Mouse (Mus musculus): ENCODE data around the gene Eif3b. TPM values are rescaled to one million over a fixed set of nuclear protein-coding genes. Genes with fewer than 3 reads are reported as not detected.

The Eif3b gene
- 149 and 191 TPM in 2 replicates for polyA plus RNA-seq (2012; rRNA removed)

DNA sequence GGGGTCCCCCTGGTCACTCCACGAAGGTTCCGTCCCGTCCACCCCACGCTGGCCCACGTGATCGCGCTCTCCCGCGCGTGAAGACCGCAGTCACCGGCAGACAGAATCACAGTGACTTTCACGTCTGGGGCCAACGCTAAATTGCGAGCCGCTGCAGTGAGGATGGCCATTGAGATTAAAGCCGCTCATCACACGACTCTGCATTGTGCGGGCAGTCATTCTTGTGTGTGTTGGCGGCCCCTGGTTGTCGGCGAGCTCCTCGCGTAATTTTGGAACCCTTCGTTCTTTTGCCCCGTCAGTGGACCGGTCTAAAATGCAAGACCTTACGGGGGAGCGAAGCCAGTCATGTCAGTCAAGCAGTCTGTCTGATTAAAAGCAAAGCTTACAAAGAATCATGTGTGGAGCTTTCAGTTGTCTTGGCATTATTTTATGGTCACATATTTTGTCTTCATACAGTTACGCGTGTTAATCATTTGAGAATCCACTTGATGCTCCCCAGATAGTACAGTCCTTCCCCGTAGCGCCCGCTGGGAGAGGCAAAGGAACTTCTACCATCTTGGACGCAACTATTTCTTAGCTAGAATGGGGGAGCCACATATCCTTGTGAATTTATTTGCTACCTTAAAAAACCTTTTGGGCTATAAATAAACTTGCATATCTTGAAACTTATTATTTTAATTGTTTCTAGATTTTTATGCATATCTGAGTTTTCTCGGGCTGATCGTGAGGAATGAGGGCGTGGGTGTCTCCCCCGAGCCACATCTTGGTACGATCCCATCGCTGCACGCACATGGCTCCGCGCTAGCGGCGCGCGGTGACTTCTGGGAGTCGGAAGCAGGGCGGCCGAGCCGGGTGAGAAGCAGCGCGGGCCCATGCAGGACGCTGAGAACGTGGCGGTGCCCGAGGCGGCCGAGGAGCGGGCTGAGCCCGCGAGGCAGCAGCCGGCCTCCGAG is at the start of gene Eif3b:
Gene Eif3b (plus strand): TSS at position 840 of the 953 bp plus-strand sequence.

DNA sequence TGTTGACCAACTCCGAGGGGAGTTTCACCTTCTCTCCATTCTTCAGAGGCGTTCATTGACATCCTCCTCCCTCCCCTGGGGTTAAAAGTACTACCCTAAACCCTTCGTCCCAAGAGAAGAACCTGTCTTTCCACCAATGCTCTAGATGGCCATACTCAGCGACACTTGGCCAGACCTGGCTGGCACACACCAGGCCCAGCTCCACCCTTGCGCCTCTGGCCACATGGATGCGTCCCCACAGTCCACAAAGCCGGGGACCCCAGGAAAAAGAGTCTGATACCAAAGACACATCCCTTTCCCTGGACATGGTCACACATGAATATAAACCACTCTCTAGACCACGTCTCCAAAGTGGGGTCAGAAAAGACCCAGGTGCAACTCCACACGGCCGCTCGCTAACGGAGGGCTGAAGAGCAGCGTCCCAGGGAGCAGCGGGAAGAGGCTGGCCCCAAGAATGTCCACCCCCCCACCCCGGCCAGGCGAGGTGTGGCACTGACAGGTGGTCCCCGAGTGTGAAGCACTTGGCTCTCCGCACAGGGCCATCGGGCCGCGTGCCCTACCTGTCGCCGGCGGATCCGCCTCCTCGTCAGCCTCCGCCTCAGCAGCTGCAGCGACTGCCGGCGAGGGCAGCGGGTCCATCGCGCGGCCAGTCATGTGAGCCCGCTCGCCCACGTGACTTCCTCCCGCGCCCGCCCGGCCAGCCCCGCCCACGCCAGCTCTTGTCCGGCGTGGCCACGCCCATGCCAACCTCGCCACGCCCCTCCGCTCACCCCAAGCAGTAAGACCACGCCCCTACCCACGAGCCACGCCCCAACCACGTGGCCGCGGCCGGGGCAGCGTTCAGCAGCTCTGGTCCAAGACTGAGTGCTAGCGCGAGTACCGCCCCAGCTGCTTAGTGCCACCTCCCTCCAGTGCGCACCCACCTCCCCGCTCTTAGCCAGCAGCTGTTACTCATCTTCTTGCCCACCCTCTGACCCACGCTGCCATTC is 30.2 kb upstream of the Eif3b start, which contains the start of gene Snx8:
Gene Snx8 (minus strand): TSS at position 675 of the 989 bp plus-strand sequence.

GRCm38 (mm10) chr5:140445345-140445744 is 26.2 kb downstream of the Eif3b start, which contains the start of gene Gm4869:
Gene Gm4869, plus strand, starts transcription at chr5:140445645.

Other genes with a start within 250 kb of the Eif3b start
- 31.4 and 36.9 TPM in 2 replicates for gene Mad1l1, start 97.8 kb upstream of the Eif3b start, polyA plus RNA-seq (2012; rRNA removed)
- 41.5 and 71.6 TPM in 2 replicates for gene Nudt1, start 97.7 kb upstream of the Eif3b start, polyA plus RNA-seq (2012; rRNA removed)
- gene Mrm2, start 87.4 kb upstream of the Eif3b start, polyA plus RNA-seq (2012; rRNA removed): 14.0 and 19.0 TPM in 2 replicates
- 20.9 and 23.3 TPM in 2 replicates for gene Snx8, start 30.1 kb upstream of the Eif3b start, polyA plus RNA-seq (2012; rRNA removed)
- gene Gm4869, start 26.3 kb downstream of the Eif3b start, polyA plus RNA-seq (2012; rRNA removed): 0.14 and 0.20 TPM in 2 replicates
- gene Chst12, start 86.2 kb downstream of the Eif3b start, polyA plus RNA-seq (2012; rRNA removed): 7.0 and 8.9 TPM in 2 replicates
- gene Grifin, start 145.7 kb downstream of the Eif3b start, polyA plus RNA-seq (2012; rRNA removed): 0.24 and 0.31 TPM in 2 replicates
- 53.1 and 54.0 TPM in 2 replicates for gene Lfng, start 188.0 kb downstream of the Eif3b start, polyA plus RNA-seq (2012; rRNA removed)
- 121 and 127 TPM in 2 replicates for gene Ttyh3, start 229.7 kb downstream of the Eif3b start, polyA plus RNA-seq (2012; rRNA removed)

Data from central nervous system, embryonic 11.5 days (tissue).